Mouse (Mus musculus) adipocyte (in vitro differentiated cells): Measurements from ENCODE around the gene Gpc6.
A peak's percentile ranks its signal among the peaks of the same experiment; 100 is the strongest.

Experiments used
- DNase-seq: peaks from one replicate; pipeline ENCODE4 v3.0.0-alpha.2; 2016; ENCODE audit warnings: low spot score

The Gpc6 gene

GRCm38 (mm10) chr14:117710463-117710911 is 785.4 kb downstream of the Gpc6 start:
- DNase-seq = no peak

- no peak for DNase-seq
Measured at GRCm38 (mm10) chr14:117712311-117712710, 787.2 kb downstream of the Gpc6 start.

DNA sequence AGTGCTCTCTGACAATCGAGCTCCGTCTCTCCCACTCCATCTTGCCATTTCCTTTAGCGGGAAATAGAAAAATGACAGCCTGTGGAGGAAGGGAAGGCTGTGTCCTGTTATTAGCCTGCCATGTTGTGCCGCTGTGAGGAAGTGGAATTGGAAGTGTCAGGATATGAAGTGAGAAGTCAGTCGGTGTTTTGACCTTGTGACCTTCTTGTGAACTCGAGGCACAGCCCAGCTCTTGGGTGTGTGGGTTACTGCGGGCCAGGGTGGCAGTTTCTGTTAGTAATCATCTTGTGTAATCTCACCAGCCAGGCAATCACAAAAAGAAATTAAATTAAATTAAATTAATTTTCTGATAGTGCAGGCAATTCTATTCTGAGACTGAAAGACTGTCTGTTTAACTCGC is 789.0 kb downstream of the Gpc6 start:
- DNase-seq = no peak

- no peak for DNase-seq
Measured at GRCm38 (mm10) chr14:117716305-117716704, 791.2 kb downstream of the Gpc6 start.

DNA sequence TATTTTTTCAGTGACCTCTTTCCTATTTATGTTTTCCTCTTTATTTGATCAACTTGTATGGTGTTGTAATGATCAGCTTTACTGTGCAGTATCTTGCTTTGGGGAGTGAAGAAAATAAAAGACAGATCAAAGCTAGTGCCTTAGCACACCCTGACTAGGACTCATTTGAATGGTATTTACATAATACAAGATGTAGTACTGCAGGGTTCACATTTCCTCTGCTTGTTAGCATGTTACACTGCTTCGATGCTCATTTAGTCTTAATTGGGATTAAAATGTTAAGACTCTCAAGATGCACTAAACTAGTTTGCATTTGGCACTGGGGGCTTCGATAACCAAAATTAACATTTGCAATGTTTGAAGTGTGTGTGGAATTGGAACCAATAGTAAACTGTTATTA is 803.6 kb downstream of the Gpc6 start:
- no peak for DNase-seq

- no peak for DNase-seq
Measured at GRCm38 (mm10) chr14:117755231-117755630, 830.1 kb downstream of the Gpc6 start.

DNA sequence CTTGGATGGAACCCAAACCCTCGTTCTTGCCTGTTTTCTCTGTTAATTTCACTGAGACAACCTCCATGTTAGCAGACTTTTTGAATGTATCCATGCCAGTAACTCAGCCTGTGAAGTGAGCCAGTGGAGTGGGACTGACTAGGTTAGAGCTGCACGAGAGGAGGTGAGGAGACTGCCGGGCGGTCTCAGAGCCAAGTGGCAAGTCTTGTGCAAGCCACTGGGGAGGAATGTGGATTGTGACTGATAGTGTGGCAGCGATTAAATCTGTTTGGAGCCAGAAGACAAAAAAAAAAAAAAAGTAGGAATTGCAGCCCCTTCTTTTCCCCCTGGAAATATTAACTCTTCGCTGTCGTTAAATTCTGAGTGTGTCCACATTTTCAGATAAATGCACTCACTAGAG is 831.4 kb downstream of the Gpc6 start:
- no peak for DNase-seq

- no peak for DNase-seq
Measured at GRCm38 (mm10) chr14:117757790-117758358, 832.8 kb downstream of the Gpc6 start.

DNA sequence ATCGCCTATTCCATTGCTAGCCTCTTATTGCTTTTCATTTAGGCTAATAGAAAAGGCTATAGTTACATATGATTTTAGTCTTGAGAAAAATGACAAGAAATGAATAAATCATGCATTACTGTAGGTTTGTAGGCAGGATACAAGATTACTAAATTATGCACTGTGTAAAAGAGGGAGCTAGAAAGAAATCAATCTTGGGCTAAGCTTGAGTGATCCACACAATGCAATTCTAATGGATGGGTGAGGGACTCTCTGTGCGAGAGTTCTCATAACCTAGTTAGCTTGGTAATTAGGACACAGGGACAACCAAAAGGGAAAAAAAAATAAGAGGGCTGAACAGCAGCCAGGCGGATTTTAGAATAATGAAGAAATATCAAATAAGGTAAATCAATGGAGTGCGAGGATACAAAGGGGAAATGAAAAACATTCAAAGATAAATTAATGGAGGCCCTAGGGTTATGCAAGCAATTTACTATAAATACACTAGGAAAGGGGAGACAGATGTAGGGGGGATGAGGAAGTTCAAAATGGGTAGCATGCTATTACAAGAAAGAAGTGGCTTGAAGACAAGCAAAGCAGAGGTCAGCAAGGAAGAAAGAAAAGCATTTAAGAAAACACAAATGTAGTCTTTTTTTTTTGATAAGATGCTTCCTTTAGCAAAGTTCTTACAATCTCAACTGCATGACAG is 835.9 kb downstream of the Gpc6 start:
- DNase-seq = no peak

- no peak for DNase-seq
Measured at GRCm38 (mm10) chr14:117762934-117763333, 837.8 kb downstream of the Gpc6 start.

DNA sequence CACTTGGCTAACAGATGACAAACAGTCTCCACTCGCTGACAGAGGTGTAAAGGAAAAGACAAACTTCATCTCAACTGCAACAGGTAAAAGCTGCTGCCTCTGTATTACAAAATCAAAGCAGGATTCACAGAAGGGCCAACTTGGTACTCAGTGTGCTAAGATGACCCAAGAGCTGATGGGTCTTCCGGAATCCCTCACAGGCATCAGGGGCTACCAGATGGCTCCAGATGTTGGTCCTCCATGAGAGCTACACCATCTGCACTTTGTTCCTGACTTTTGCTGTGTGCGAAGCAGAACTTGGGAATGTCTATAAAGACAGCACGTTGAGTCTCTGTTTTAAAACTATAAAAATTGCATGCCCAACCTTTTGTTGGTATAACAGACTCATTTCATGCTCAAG is 842.7 kb downstream of the Gpc6 start:
- DNase-seq = no peak

GRCm38 (mm10) chr14:117768697-117769096 is 843.6 kb downstream of the Gpc6 start:
- no peak for DNase-seq

DNA sequence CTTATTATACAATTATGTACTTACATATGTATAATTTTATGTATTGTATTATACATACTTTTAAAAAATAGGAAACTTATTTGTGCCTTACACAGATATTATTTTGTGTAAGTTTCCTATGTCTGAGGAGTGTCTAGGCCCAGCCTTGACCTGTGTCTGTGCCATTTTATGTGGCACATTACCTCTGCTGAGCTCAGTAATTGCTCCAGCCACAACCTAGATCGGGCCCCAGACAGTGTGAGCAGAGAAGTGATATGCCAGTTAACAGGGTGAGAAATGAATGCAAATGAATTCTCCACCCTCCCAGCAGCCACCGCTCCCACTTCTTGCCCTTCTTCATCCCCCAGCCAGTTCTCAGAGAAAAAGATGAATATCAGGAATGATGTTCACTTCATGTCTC is 848.3 kb downstream of the Gpc6 start:
- no peak for DNase-seq

- no peak for DNase-seq
Measured at GRCm38 (mm10) chr14:117777866-117778500, 852.9 kb downstream of the Gpc6 start.

GRCm38 (mm10) chr14:117778538-117779413 is 853.7 kb downstream of the Gpc6 start:
- DNase-seq = no peak

DNA sequence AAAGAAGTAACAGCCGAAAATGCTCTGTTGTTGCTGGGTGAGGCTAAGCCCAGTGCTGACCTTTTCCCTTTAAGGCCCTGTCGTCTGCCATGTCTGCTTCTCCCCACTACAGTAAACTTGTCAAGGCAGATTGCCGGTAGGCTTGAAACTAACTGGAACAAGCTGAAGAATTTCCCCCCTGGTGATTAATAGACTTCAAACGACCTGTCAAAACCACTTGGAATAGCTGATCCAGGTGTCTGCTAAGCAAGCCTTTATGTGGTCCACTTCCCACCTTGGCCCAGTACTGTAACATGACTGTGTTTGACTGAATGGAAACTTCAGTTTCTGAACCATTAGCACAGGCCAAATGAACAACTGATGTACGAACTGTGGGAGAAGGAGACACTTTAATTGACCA is 856.6 kb downstream of the Gpc6 start:
- no peak for DNase-seq

DNA sequence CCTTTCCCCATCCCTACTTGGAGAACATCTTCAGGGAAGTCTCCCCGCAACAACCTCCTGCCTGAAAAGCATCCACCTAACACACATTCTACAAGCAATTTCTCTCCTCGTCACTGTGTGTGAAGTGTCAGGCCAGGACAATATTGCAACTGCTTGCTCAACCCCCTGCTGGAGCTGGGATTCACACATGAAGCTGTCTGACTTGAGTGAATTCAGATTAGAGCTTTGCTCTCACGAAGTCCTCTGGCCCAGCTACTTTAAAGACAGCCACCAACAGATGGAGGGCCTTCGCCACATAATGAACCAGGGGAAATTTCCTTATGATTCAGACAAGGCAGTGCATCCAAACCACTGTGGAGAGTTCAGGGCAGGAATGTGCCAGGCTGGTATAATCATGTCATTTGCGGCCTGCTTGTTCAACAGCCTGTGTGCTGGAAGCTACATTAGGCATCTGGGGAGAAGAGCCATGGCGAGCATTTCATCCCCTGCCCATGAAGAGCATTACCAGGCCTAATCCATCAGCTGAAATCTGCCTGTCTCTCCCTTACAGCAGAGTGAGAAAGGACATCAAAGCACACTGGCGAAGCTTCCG is 858.7 kb downstream of the Gpc6 start:
- DNase-seq = peak; percentile 53

DNA sequence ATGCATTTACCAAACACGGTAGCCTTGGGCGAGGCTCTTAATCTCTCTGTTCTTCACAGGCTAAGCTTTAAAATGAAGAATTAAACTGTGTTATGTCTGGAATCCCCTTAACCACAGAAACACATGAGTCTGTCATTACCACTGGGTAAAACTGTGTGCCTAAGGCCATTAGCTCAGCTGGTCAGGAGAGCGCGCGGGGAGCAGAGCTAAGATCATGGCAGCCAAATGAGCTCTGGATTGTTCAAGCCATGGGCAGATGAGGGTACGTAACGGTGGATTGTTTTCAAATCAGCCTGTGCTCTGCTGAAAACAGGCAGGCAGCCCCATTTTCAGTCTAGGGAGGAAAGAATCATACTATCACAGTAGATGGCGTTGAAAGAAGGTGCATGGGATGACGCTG is 859.8 kb downstream of the Gpc6 start:
- DNase-seq = no peak

DNA sequence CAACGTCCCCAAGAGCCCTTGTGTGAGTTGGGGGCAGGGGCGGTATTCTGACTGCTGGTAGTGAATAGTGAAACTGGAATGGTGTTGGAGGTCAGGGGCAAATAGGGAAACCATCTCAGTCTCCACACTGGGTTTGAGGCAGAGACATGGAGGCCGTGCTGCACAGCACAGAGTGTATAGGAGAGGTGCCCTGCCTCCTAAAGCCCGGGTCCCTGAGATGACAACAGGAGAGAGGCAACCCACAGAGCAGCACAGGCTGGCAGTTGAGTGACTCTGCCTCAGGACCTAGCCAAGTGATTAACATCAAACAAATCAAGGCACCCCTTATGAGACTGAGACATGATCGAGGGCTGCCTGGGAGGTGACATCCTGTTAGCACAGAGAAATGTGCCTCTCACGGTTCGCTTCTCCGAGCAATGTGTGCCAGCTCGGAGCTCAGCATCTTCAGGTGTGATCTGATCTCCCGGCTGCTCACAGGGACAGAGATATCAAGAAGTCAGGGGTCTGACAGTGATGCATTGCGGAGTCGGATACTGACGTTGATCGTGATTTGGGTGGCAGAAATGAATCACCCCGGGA is 860.5 kb downstream of the Gpc6 start:
- DNase-seq = no peak

DNA sequence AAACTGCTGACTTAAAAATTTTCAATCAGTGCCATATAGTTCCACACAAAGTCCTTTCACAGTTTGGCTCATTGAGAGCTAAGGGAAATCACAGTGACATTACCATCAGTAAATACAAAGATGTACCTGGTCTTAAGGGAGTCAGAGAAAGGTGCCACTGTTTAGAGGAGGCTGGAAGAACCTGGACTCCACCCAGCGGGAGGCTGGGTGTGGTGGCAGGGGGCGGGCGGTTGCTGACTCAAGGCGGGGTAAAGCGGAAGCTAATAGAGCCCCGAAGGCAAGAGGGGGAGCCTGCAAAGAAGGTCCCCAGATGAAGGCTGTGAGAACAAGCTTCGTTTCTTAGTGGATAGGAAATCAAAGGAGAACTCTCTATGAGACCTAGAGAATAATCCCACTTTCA is 861.5 kb downstream of the Gpc6 start:
- DNase-seq = no peak

DNA sequence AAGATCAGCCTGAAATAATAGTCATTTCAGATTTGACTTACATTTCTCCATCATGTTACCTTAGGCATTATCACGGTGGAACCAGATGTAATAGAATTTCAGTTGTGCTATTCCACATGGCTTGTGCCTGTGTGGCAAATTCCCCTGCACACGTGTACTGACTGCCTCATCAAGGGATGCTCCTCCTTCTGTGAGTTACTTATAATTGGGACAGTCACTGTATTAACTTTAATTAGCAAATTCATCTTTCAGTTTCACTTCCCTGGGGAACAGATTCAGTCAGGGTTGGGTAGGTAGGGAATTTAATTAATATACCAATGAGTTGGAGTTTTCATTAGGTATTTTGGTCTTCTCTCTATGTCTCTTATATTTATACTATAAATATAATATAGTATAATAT is 869.8 kb downstream of the Gpc6 start:
- no peak for DNase-seq

GRCm38 (mm10) chr14:117796661-117797060 is 871.5 kb downstream of the Gpc6 start:
- no peak for DNase-seq
